8 mouse cellular contexts compared by ENCODE assay signal in the genomic region with DNA sequence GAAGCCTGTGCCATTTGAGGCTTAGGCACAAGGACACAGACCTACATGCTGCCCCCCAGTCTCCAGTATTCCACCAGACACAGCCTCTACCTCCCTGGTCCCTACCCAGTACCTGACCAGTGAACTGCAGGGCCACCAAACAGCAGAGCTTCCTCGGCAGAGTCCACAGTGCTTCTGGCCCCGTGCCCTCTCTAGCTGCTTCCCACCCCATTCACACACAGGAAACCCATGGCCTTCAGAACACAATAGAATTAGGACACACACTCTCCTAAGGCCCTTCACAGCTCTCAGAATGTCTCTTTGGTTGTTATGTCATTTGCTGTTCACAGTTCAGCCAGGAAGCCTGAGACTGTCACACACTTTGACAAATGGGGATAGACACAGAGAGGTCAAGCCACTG. TPM values are rescaled to one million over a fixed set of nuclear protein-coding genes. Genes with fewer than 3 reads are reported as not detected.
DNase-seq lines count a peak whose midpoint lies in the region; ATAC-seq and TF ChIP-seq lines count a peak whose summit lies in the region.

TSS of gene Igf2 (minus strand) at position 158 of the 400 bp plus-strand sequence.

- ATAC-seq in forebrain, embryonic 13.5 days: no peak
- ATAC-seq in midbrain, postnatal 0 days (ENCODE audit: low FRiP score): no peak
- no peak for ATAC-seq in frontal cortex, adult (ENCODE audit: low TSS enrichment)

- H3K4me2 ChIP-seq in forebrain, embryonic 13.5 days: no peak within 1 kb of the TSS
- no peak within 1 kb of the TSS for H3K4me2 ChIP-seq in midbrain, postnatal 0 days (ENCODE audit: low read depth, low read length, poor library complexity, severe bottlenecking)

- H3K27ac ChIP-seq in forebrain, embryonic 13.5 days: no peak within 1 kb of the TSS
- no peak within 1 kb of the TSS for H3K27ac ChIP-seq in midbrain, postnatal 0 days (ENCODE audit: low read depth, low read length)

- H3K4me1 ChIP-seq in forebrain, embryonic 13.5 days: no peaks in the 10 kb centered on the region
- no peaks in the 10 kb centered on the region for H3K4me1 ChIP-seq in midbrain, postnatal 0 days (ENCODE audit: insufficient read depth, low read length)

- H3K4me3 ChIP-seq in forebrain, embryonic 13.5 days: no peak within 1 kb of the TSS
- no peak within 1 kb of the TSS for H3K4me3 ChIP-seq in midbrain, postnatal 0 days (ENCODE audit: low read depth, low read length)

- intact Hi-C loops in heart, postnatal 25 days (cut with DNase I): no loop called here

- no peak for TF ChIP-seq CTCF in midbrain, postnatal 0 days (IDR thresholded peaks at IDR 0.05)

- peaks cover 10% of the 10 kb centered on the region for H3K9me3 ChIP-seq in forebrain, embryonic 13.5 days (replicated peaks)
- H3K9me3 ChIP-seq in midbrain, postnatal 0 days (ENCODE audit: low read length): no peaks in the 10 kb centered on the region

- peaks cover 56% of the 10 kb centered on the region for H3K27me3 ChIP-seq in forebrain, embryonic 13.5 days
- peaks cover 46% of the 10 kb centered on the region for H3K27me3 ChIP-seq in midbrain, postnatal 0 days (ENCODE audit: insufficient read depth, low read length)

- H3K9ac ChIP-seq in forebrain, embryonic 13.5 days: no peak within 1 kb of the TSS
- no peak within 1 kb of the TSS for H3K9ac ChIP-seq in midbrain, postnatal 0 days (replicated peaks; ENCODE audit: low read length, poor library complexity, severe bottlenecking)

- no peak for DNase-seq in left cerebral cortex, adult 18-20 months (ENCODE audit: low spot score in 2 of 2)
- no peak for DNase-seq in left cerebral cortex, adult 11 months (ENCODE audit: low spot score)
- no peak for DNase-seq in heart, postnatal 25 days (ENCODE audit: low spot score)
- DNase-seq in layer of hippocampus, postnatal 36 days: no peak
- no peak for DNase-seq in midbrain, postnatal 0 days (ENCODE audit: low spot score)
- no peak for DNase-seq in spleen, postnatal 36 days (ENCODE audit: low spot score in 2 of 2)

- no peaks in the 10 kb centered on the region for H3K36me3 ChIP-seq in forebrain, embryonic 13.5 days (ENCODE audit: poor library complexity, severe bottlenecking)
- no peaks in the 10 kb centered on the region for H3K36me3 ChIP-seq in midbrain, postnatal 0 days (ENCODE audit: insufficient read depth, low read length)

- WGBS in forebrain, embryonic 13.5 days: 84% methylated on average over 2 of the region's 2 CpGs
- 69% methylated on average over 2 of the region's 2 CpGs for WGBS in midbrain, postnatal 0 days

RNA-seq across cellular contexts. Expression of gene Igf2, which starts in this region (rescaled TPM):
- total RNA-seq in left cerebral cortex, adult 18-20 months (2021): 100 to 1,000 TPM; 114 to 115 TPM
- polyA plus RNA-seq in forebrain, embryonic 13.5 days (2015; fragmentation: Nextera tagmentation; extraction: Ambion mirVana): 56.6 and 57.6 TPM in 2 replicates
- total RNA-seq in heart, postnatal 25 days (2021): 100 to 1,000 TPM; 131 to 156 TPM
- total RNA-seq in layer of hippocampus, postnatal 36 days (2021): 100 to 1,000 TPM in 1 of 2 experiments, 10 to 100 TPM in 1; 61.7 to 106 TPM
- total RNA-seq in midbrain, postnatal 0 days (2014; rRNA removed): 369 and 380 TPM in 2 replicates
- polyA plus RNA-seq in midbrain, postnatal 0 days (2015; fragmentation: Nextera tagmentation; extraction: Ambion mirVana): 195 and 213 TPM in 2 replicates
